Mouse (Mus musculus) neural tube, embryonic 15.5 days (tissue): ENCODE data around the gene Olig1. TPM values are rescaled to one million over a fixed set of nuclear protein-coding genes. Genes with fewer than 3 reads are reported as not detected.

Experiments used
- ATAC-seq: fragments of 200-750 bp; cut with Nextera tagmentation; 2 replicates; pipeline ENCODE4 v1.8.0; 2017; ENCODE audit warnings: mild to moderate bottlenecking, moderate TSS enrichment, moderate library complexity; ENCODE audit not compliant: low FRiP score
- H3K27ac ChIP-seq: fragments of 300-500 bp; sonication (generic); replicated peaks from 2 replicates; pipeline ENCODE4 v1.5.1; 2015; ENCODE audit warnings: mild to moderate bottlenecking, inconsistent platforms
- H3K27me3 ChIP-seq: fragments of 300-500 bp; sonication (generic); replicated peaks from 2 replicates; pipeline ENCODE4 v1.6.1; 2015; ENCODE audit warnings: inconsistent platforms
- H3K36me3 ChIP-seq: fragments of 300-500 bp; sonication (generic); 2 replicates; pipeline ENCODE4 v1.6.1; 2015; ENCODE audit warnings: inconsistent platforms
- H3K4me1 ChIP-seq: fragments of 300-500 bp; sonication (generic); 2 replicates; pipeline ENCODE4 v1.6.1; 2015; ENCODE audit warnings: inconsistent platforms
- H3K4me2 ChIP-seq: fragments of 300-500 bp; sonication (generic); 2 replicates; pipeline ENCODE4 v1.6.1; 2015; ENCODE audit warnings: inconsistent platforms, mild to moderate bottlenecking, moderate library complexity
- H3K4me3 ChIP-seq: fragments of 300-500 bp; sonication (generic); replicated peaks from 2 replicates; pipeline ENCODE4 v1.5.1; 2015; ENCODE audit warnings: mild to moderate bottlenecking, inconsistent platforms
- H3K9ac ChIP-seq: fragments of 300-500 bp; sonication (generic); replicated peaks from 2 replicates; pipeline ENCODE4 v1.6.1; 2015; ENCODE audit warnings: mild to moderate bottlenecking, inconsistent platforms
- H3K9me3 ChIP-seq: fragments of 300-500 bp; sonication (generic); replicated peaks from 2 replicates; pipeline ENCODE4 v1.6.1; 2016; ENCODE audit warnings: inconsistent platforms
- WGBS: fragments of 180-500 bp; shearing (Covaris S2); methylation state at CpG from one replicate; pipeline ENCODE4 v1.1.7; 2015; ENCODE audit warnings: mixed read lengths; 5-methylcytosine and 5-hydroxymethylcytosine counted together
- polyA plus RNA-seq: library from polyadenylated mRNA; unstranded; fragments of >200 nt; fragmentation: Nextera tagmentation; extraction: Ambion mirVana; gene quantifications from 2 replicates; pipeline ENCODE4 v1.2.1, GENCODE M21; 2015

The Olig1 gene
- polyA plus RNA-seq = 77.3 and 86.7 TPM in 2 replicates

GRCm38 (mm10) chr16:91269468-91270211, at the start of gene Olig1:
TSS of gene Olig1 (plus strand) at chr16:91269772.
- Histone ChIP-seq H3K9me3 (no peaks in the 10 kb centered on the region), H3K27me3 (peaks cover 97% of the 10 kb centered on the region), H3K4me2 (peak within 1 kb of the TSS; percentile 69), H3K4me3 (peak within 1 kb of the TSS; percentile 40), H3K9ac (peak within 1 kb of the TSS; percentile 28; the same call in 1 of the 2 replicates), H3K4me1 (peaks cover 23% of the 10 kb centered on the region), H3K27ac (peak within 1 kb of the TSS; percentile 37; the same call in 1 of the 2 replicates), H3K36me3 (no peaks in the 10 kb centered on the region)
- ATAC-seq = peak; percentile 89
- WGBS = under 1% methylated on average over 60 of the region's 64 CpGs

GRCm38 (mm10) chr16:91222171-91222642, 47.4 kb upstream of the Olig1 start:
- no peak for ATAC-seq
- H3K9me3 ChIP-seq = no peaks in the 10 kb centered on the region
- H3K4me2 ChIP-seq = peak overlapping the region; percentile 36
- peak overlapping the region; percentile 20 for H3K4me3 ChIP-seq
- under 1% methylated on average over 25 of the region's 25 CpGs for WGBS
- H3K27me3 ChIP-seq = peaks cover 99% of the 10 kb centered on the region
- H3K27ac ChIP-seq = peak overlapping the region; percentile 37; the same call in 1 of the 2 replicates
- H3K36me3 ChIP-seq = no peaks in the 10 kb centered on the region
- peaks cover 41% of the 10 kb centered on the region for H3K4me1 ChIP-seq
- no peak overlapping the region for H3K9ac ChIP-seq

GRCm38 (mm10) chr16:91222643-91223271, 46.8 kb upstream of the Olig1 start:
- no peaks in the 10 kb centered on the region for H3K36me3 ChIP-seq
- H3K9me3 ChIP-seq = no peaks in the 10 kb centered on the region
- no peak overlapping the region for H3K9ac ChIP-seq
- peak overlapping the region; percentile 20 for H3K4me3 ChIP-seq
- peak overlapping the region; percentile 36 for H3K4me2 ChIP-seq
- H3K4me1 ChIP-seq = peaks cover 42% of the 10 kb centered on the region
- ATAC-seq = peak; percentile 22; the same call in 1 of the 2 replicates
- WGBS = under 1% methylated on average over 27 of the region's 27 CpGs
- H3K27ac ChIP-seq = peak overlapping the region; percentile 37; the same call in 1 of the 2 replicates
- peaks cover 100% of the 10 kb centered on the region for H3K27me3 ChIP-seq

- no peak overlapping the region for H3K9ac ChIP-seq
- no peak for ATAC-seq
- H3K4me3 ChIP-seq = peak overlapping the region; percentile 15; the same call in 1 of the 2 replicates
- no peaks in the 10 kb centered on the region for H3K9me3 ChIP-seq
- WGBS = 2% methylated on average over 35 of the region's 35 CpGs
- H3K4me2 ChIP-seq = peak overlapping the region; percentile 36
- H3K36me3 ChIP-seq = no peaks in the 10 kb centered on the region
- peaks cover 96% of the 10 kb centered on the region for H3K27me3 ChIP-seq
- peaks cover 42% of the 10 kb centered on the region for H3K4me1 ChIP-seq
- 0 out of 2 replicates have a peak overlapping the region, but pooled peaks have one; percentile 37 for H3K27ac ChIP-seq
Measured at GRCm38 (mm10) chr16:91223327-91224067, 46.1 kb upstream of the Olig1 start.

GRCm38 (mm10) chr16:91224068-91224402, 45.5 kb upstream of the Olig1 start:
- Histone ChIP-seq H3K4me3 (no peak overlapping the region), H3K27me3 (peaks cover 96% of the 10 kb centered on the region), H3K4me2 (no peak overlapping the region), H3K36me3 (no peaks in the 10 kb centered on the region), H3K9ac (no peak overlapping the region), H3K27ac (no peak overlapping the region), H3K4me1 (peaks cover 42% of the 10 kb centered on the region), H3K9me3 (no peaks in the 10 kb centered on the region)
- ATAC-seq = no peak
- WGBS = 3% methylated on average over 10 of the region's 10 CpGs

GRCm38 (mm10) chr16:91224481-91225232, 44.9 kb upstream of the Olig1 start:
- Histone ChIP-seq H3K4me1 (peaks cover 42% of the 10 kb centered on the region), H3K4me3 (peak overlapping the region; percentile 26), H3K36me3 (no peaks in the 10 kb centered on the region), H3K27me3 (peaks cover 96% of the 10 kb centered on the region), H3K27ac (0 out of 2 replicates have a peak overlapping the region, but pooled peaks have one; percentile 23), H3K9ac (no peak overlapping the region), H3K9me3 (no peaks in the 10 kb centered on the region), H3K4me2 (peak overlapping the region; percentile 39)
- 2% methylated on average over 26 of the region's 26 CpGs for WGBS
- no peak for ATAC-seq

- H3K4me3 ChIP-seq = peak within 1 kb of the TSS; percentile 26
- peak within 1 kb of the TSS; percentile 39 for H3K4me2 ChIP-seq
- H3K27ac ChIP-seq = 0 out of 2 replicates have a peak within 1 kb of the TSS, but pooled peaks have one; percentile 23
- no peaks in the 10 kb centered on the region for H3K9me3 ChIP-seq
- H3K27me3 ChIP-seq = peaks cover 95% of the 10 kb centered on the region
- no peaks in the 10 kb centered on the region for H3K36me3 ChIP-seq
- ATAC-seq = peak; percentile 62
- peaks cover 34% of the 10 kb centered on the region for H3K4me1 ChIP-seq
- WGBS = under 1% methylated on average over 53 of the region's 53 CpGs
- H3K9ac ChIP-seq = peak within 1 kb of the TSS; percentile 21; the same call in 1 of the 2 replicates
Measured at GRCm38 (mm10) chr16:91225233-91226037, 44.1 kb upstream of the Olig1 start, which contains the start of gene Olig2. TSS of gene Olig2 (plus strand) at chr16:91225457.

GRCm38 (mm10) chr16:91226038-91226882, 43.3 kb upstream of the Olig1 start:
- peak overlapping the region; percentile 32 for H3K4me2 ChIP-seq
- no peak for ATAC-seq
- no peak overlapping the region for H3K27ac ChIP-seq
- no peaks in the 10 kb centered on the region for H3K9me3 ChIP-seq
- H3K27me3 ChIP-seq = peaks cover 95% of the 10 kb centered on the region
- under 1% methylated on average over 60 of the region's 60 CpGs for WGBS
- H3K4me1 ChIP-seq = peaks cover 34% of the 10 kb centered on the region
- no peaks in the 10 kb centered on the region for H3K36me3 ChIP-seq
- H3K9ac ChIP-seq = no peak overlapping the region
- peak overlapping the region; percentile 26 for H3K4me3 ChIP-seq

GRCm38 (mm10) chr16:91226883-91227759, 42.5 kb upstream of the Olig1 start:
- Histone ChIP-seq H3K27ac (no peak overlapping the region; the same call in 1 of the 2 replicates), H3K4me2 (peak overlapping the region; percentile 32)
- 1% methylated on average over 69 of the region's 85 CpGs for WGBS

More at GRCm38 (mm10) chr16:91226883-91227759, 42.5 kb upstream of the Olig1 start:
- Histone ChIP-seq H3K27me3 (peaks cover 94% of the 10 kb centered on the region), H3K4me1 (peaks cover 33% of the 10 kb centered on the region), H3K36me3 (no peaks in the 10 kb centered on the region), H3K9me3 (no peaks in the 10 kb centered on the region), H3K4me3 (peak overlapping the region; percentile 26), H3K9ac (no peak overlapping the region)
- ATAC-seq = no peak
